Mouse (Mus musculus) naive thymus-derived CD4-positive, alpha-beta T cell, adult 2 months (primary cell): ENCODE measurements around the gene Yipf1.

ENCODE experiments used
- DNase-seq: peaks from one replicate; pipeline ENCODE4 v3.0.0-alpha.2; 2011; ENCODE audit warnings: low read depth

Gene Yipf1

GRCm38 (mm10) chr4:107313690-107314478 lies at the start of gene Yipf1:
Yipf1 (plus strand) TSS chr4:107314363.
- peak; percentile 86 for DNase-seq

- DNase-seq = no peak
Measured at GRCm38 (mm10) chr4:107273683-107274082, 40.5 kb upstream of the Yipf1 start.

GRCm38 (mm10) chr4:107274511-107274910 lies 39.7 kb upstream of the Yipf1 start:
- no peak for DNase-seq

- DNase-seq = no peak
Measured at GRCm38 (mm10) chr4:107278188-107278707, 35.9 kb upstream of the Yipf1 start.

GRCm38 (mm10) chr4:107280843-107281475 lies 33.2 kb upstream of the Yipf1 start:
- no peak for DNase-seq

GRCm38 (mm10) chr4:107285446-107286200 lies 28.5 kb upstream of the Yipf1 start:
- DNase-seq = no peak

- no peak for DNase-seq
Measured at GRCm38 (mm10) chr4:107286386-107286785, 27.8 kb upstream of the Yipf1 start.

GRCm38 (mm10) chr4:107287517-107287916 lies 26.6 kb upstream of the Yipf1 start:
- no peak for DNase-seq

- no peak for DNase-seq
Measured at GRCm38 (mm10) chr4:107291611-107292272, 22.4 kb upstream of the Yipf1 start.

GRCm38 (mm10) chr4:107292273-107292662 lies 21.9 kb upstream of the Yipf1 start:
- no peak for DNase-seq

- DNase-seq = no peak
Measured at GRCm38 (mm10) chr4:107298071-107298606, 16.0 kb upstream of the Yipf1 start.

- no peak for DNase-seq
Measured at GRCm38 (mm10) chr4:107299779-107300340, 14.3 kb upstream of the Yipf1 start.

GRCm38 (mm10) chr4:107300371-107300770 lies 13.8 kb upstream of the Yipf1 start:
- DNase-seq = no peak

GRCm38 (mm10) chr4:107300902-107301555 lies 13.1 kb upstream of the Yipf1 start:
- DNase-seq = no peak

- DNase-seq = no peak
Measured at GRCm38 (mm10) chr4:107302221-107302620, 11.9 kb upstream of the Yipf1 start.

GRCm38 (mm10) chr4:107302832-107303231 lies 11.3 kb upstream of the Yipf1 start:
- no peak for DNase-seq

- DNase-seq = no peak
Measured at GRCm38 (mm10) chr4:107303531-107303930, 10.6 kb upstream of the Yipf1 start.

- no peak for DNase-seq
Measured at GRCm38 (mm10) chr4:107306966-107307365, 7.2 kb upstream of the Yipf1 start, which contains the start of gene Dio1. Dio1 (minus strand) TSS chr4:107307169.

- no peak for DNase-seq
Measured at GRCm38 (mm10) chr4:107314479-107314805, 279 bp downstream of the Yipf1 start.

- DNase-seq = no peak
Measured at GRCm38 (mm10) chr4:107318646-107319045, 4.5 kb downstream of the Yipf1 start.

GRCm38 (mm10) chr4:107321041-107321440 lies 6.9 kb downstream of the Yipf1 start:
- DNase-seq = no peak
